Mouse (Mus musculus): Measurements from ENCODE around the gene BC035947.

GRCm38 (mm10) chr1:78488427-78488751 lies 23.6 kb downstream of the BC035947 start:
- TF ChIP-seq MAFK (IDR thresholded peaks at IDR 0.05; ENCODE audit: insufficient read depth, low read depth, low read length) (no peak), HCFC1 (IDR thresholded peaks at IDR 0.05; ENCODE audit: borderline replicate concordance, insufficient read depth, low read length) (no peak), ZNF384 (IDR thresholded peaks at IDR 0.05; ENCODE audit: low read depth, low read length) (no peak), ZC3H11A (IDR thresholded peaks at IDR 0.05; ENCODE audit: borderline replicate concordance, low read depth, low read length) (no peak), CHD2 (IDR thresholded peaks at IDR 0.05; ENCODE audit: low read depth, low read length) (no peak)

All from ES-E14 (cell line).